Mouse (Mus musculus): ENCODE data around the gene Scgb2b27. TPM values are rescaled to one million over a fixed set of nuclear protein-coding genes. Genes with fewer than 3 reads are reported as not detected.

The Scgb2b27 gene
- not detected in 2 replicates for polyA plus RNA-seq (2012; rRNA removed)

GRCm38 (mm10) chr7:34013842-34014241 is at the start of gene Scgb2b27:
Gene Scgb2b27 (minus strand): TSS chr7:34013942.

GRCm38 (mm10) chr7:34021183-34021582 is 7.4 kb upstream of the Scgb2b27 start, which contains the start of gene Scgb1b27:
Gene Scgb1b27 (plus strand): TSS chr7:34021483.

Other genes starting within 250 kb of the Scgb2b27 start
- gene Scgb2b26, start 68.9 kb downstream of the Scgb2b27 start, polyA plus RNA-seq (2012; rRNA removed): not detected in 2 replicates
- not detected in 2 replicates for gene Scgb1b27, start 7.5 kb upstream of the Scgb2b27 start, polyA plus RNA-seq (2012; rRNA removed)
- gene Scgb1b30, start 81.5 kb upstream of the Scgb2b27 start, polyA plus RNA-seq (2012; rRNA removed): not detected in 2 replicates
- 56.3 and 68.9 TPM in 2 replicates for gene Wtip, start 119.3 kb upstream of the Scgb2b27 start, polyA plus RNA-seq (2012; rRNA removed)
- gene Uba2, start 155.7 kb upstream of the Scgb2b27 start, polyA plus RNA-seq (2012; rRNA removed): 38.0 and 39.3 TPM in 2 replicates
- 40.2 and 44.5 TPM in 2 replicates for gene Pdcd2l, start 182.7 kb upstream of the Scgb2b27 start, polyA plus RNA-seq (2012; rRNA removed)
- 304 and 366 TPM in 2 replicates for gene Gpi1, start 216.4 kb upstream of the Scgb2b27 start, polyA plus RNA-seq (2012; rRNA removed)
- gene Gm6096, start 237.1 kb upstream of the Scgb2b27 start, polyA plus RNA-seq (2012; rRNA removed): not detected in 2 replicates